Mouse (Mus musculus) layer of hippocampus, adult 18-20 months (tissue): Measurements from ENCODE around the gene Spag7. TPM values are rescaled to one million over a fixed set of nuclear protein-coding genes. Genes with fewer than 3 reads are reported as not detected.

ENCODE experiments used
- DNase-seq, 2 experiments: peaks; one replicate each; pipeline ENCODE4 v3.0.0; 2022; ENCODE audit warnings: low spot score in 2 of 2
- total RNA-seq, 2 experiments: library from RNA; stranded (reverse); gene quantifications; 2 replicates each; pipeline ENCODE4 v1.2.3; 2021

Gene Spag7
- total RNA-seq, 2 experiments from 2014 or later, result 50.5 to 51.9 TPM

DNA sequence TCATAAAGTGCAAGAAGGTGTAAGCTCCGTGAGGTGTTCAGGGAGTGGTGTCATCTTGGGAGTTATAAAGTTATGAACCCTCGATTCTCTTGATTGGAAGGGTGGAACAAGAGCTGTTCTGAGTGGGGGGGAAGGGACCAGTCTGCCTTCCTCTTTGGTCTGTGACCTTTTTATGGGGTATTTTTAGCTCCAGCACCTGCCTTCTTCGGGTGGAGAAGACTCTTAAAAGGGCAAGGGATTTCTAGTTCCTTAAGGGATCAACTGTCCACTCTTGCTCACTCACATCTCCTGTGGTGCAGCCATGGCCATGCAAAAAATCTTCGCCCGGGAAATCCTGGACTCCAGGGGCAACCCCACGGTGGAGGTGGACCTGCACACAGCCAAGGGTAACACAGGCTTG lies 11.6 kb downstream of the Spag7 start:
- no peak for DNase-seq

DNA sequence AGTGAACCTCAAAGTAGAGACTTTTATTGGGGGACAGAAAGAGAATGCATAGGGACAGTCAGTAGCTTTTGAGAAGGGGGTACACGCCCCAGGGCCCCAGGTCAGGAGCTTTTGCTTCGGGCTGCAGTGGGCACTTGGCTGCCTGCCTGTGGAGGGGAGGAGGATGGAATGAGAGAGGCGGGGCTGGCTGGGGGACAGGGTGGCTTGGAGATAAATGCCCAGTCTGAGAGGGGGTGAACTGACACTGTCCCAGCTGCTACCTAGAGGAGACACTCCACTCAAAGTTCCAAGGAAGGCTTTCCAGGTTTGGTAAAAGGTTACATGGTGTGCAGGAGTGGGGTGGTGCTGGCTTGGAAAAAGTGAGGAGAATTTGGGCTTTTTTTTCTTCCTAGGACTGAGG lies 12.3 kb downstream of the Spag7 start, which contains the start of gene Eno3:
Gene Eno3, plus strand, starts transcription at position 239 of the 400 bp plus-strand sequence.
- DNase-seq, result no peak

DNA sequence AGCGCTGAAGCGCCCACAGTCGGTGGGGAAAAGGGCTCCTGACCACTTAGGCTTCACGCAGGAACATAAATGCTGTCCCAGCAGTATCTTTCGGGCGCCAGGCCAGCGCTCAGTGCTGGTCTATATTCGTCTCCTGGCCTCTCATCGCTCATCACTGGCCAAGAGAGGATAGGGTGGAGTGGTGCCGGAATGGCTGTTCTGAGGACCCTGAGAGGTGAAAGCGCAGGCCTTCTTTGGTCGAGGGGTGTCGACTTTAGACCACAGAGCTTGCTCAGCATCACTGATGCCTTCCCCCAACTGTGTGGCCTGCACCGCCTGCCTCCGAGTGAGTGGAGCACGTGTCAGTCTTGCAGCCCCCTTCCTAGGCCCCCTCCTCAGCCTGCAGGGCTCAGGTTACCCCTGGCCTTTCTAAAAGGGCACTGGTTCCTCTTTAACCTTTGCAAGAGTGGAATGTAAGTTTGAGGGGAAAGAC lies 12.7 kb downstream of the Spag7 start:
- DNase-seq, result no peak

DNA sequence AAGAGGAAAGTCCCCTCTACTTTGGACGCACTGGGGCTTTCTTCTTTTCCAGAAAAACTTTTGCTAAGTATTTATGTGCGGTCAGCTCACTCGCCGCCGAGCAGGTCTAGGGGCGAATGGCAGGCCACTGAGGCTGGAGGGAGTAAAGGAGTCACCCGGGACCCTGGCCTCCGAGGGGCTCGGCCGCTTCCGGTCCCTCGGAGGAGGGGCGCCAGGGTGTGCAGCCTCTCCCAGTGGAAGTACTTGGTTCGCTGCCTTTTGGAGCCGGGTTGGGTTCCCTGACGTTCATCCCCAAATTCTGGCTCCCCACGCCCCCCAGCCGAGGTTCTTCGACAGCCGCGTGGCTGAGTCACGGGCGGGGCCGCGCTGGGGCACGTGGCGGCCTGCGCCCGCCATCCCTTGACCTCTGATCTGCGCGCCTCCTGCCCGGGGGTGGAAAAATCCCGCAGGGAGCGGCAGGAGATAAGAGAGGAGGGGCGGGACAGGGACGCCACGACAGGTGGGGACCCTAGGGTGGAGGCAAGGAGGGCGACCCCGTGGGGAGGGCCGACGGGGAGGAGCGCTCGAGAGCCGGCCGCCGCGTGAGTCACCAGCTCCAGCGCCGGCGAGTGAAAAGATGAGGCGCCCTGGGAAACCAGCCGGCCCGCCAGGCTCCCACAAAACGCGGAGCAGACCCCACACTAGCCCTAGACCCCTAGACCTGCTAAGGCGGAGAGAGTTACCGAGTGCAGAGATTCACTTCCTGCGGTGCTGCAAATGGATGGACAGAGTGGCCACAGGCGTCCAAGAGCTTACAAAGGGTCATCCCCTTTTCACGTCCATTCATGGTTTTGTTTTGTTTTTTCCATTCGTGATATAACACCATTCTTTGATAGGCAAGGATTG lies 13.4 kb downstream of the Spag7 start:
- DNase-seq, result no peak

DNA sequence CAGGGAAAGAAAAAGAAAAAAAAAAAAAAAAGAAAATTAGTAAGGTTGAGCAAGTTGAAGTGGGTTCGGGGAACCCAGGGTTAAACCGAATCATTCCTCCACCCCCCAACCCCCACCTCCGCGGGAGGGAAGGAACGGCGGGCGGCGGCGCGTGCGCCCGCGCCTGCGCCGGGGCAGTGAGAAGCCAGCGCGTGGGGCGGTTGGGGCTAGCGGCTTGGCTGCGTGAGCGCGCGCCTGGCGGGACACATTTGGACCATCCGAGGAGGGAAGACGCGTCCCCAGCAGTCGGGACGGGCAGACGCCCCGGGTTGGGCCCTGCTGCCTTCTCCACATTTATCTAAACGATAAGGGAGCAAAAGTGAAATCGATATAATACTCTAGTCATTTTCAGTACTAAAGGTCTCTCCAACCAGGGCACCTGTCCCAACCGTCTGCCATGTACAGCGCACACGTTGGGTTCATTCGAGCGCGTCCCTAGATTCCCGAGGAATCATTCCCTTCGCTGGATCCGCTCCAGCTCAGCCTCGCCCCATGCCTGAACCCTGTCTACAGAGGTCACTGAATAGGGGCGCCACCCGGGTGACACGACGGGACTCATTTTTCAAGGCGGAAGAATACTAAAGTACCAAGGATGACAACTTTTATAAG lies 14.2 kb downstream of the Spag7 start:
- DNase-seq, result peak in 1 of 2 experiments; percentile 72

DNA sequence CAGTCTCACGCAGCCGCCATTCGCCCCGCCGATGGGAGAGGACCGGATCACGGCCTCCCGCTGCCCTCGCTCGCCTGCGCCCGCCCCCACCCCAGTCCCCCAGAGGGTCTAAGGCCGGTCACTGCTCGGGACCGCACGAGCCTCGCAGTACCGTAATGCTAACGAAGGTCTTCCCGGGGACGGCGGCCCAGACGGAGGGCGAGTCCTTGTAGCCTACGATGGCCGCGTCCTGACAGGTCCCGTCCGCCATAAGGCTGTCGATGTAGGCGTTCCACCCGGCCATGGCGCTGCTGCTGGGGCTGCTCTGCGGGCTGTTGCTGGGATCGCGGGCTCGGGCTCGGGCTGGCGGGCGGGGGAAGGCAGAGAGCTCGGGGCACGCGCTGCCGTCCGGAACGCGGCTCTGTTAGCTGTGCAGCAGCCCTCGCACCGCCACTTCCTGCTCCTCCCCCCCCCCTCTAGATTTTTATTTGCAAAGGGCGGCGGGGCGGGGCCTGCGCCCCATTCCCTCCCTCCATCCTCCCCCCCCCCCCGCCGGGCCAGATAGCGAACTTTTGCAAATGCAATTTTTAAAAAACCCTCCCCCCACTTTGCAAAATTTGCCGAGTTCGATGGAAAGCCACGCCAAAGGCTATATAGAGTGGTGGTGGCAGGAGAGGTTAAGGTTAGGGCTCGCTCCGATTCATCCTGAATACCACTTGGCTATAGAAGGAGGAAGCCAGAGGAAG lies 14.9 kb downstream of the Spag7 start, which contains the start of gene Pfn1:
Gene Pfn1, minus strand, starts transcription at position 447 of the 725 bp plus-strand sequence.
- DNase-seq, result peak; percentile 52 to 79

DNA sequence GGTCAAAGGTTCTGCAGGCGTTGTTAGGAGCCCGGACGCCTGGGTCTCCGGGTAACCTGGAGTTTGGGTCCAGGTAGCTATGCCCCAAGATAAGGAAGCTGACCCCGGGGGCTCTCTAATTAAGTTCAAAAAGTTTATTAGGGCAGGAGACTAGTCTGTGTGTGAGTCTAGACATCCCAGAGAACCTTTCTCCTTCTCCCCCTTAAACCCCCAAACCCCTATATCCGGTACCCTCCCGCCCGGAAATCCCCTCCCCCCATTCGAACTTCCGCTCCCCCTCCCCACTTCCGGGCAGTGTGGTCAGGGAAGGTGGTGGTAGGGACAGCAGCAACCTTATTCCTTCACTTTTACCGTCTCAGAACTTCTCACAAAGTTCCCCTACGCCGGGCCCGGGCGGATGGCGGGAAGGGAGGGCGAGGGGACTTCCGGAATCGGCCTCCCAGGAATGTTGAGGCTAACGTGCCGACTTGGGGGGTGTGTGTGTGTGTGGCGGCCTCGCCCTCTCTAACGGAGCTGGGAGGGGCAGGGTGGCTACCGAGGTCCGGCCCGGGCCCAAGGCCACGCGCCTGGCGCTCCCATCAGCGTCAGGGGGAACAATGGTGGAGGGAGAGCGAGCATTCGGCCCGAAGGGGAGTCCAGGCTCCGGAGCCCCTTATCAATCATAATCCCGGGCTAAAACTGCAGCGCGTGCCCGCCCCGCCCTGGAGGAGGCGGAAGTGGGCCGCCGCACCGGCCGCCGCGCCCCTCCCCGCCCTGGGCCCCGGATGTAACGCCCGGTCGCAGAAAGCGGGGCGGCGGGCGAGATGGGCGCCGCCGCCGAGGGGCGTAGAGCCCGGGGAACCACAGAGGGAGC lies 15.6 kb downstream of the Spag7 start:
- DNase-seq, result no peak

DNA sequence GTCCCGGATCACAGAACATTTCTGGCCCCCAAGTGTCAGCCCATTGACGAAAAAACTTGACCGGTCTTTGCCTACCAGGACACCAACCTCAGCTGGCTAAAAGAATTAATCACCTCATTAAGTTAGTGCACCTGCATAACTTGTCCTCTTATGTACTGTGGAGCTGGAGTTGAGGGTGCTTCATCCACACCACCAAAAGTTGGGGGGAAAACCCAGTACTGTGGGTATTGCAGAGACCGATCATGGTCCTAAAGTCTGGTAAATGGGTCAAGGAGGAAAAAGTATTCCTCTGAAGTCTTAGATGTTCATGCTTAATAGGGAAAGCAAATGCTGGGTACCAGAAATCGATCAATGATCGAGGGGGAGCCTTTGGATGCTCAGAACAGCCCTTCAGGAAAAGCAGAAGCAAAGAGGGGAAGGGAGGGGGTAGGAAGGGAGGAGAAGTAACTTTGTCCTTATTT lies 16.3 kb downstream of the Spag7 start:
- DNase-seq, result no peak

DNA sequence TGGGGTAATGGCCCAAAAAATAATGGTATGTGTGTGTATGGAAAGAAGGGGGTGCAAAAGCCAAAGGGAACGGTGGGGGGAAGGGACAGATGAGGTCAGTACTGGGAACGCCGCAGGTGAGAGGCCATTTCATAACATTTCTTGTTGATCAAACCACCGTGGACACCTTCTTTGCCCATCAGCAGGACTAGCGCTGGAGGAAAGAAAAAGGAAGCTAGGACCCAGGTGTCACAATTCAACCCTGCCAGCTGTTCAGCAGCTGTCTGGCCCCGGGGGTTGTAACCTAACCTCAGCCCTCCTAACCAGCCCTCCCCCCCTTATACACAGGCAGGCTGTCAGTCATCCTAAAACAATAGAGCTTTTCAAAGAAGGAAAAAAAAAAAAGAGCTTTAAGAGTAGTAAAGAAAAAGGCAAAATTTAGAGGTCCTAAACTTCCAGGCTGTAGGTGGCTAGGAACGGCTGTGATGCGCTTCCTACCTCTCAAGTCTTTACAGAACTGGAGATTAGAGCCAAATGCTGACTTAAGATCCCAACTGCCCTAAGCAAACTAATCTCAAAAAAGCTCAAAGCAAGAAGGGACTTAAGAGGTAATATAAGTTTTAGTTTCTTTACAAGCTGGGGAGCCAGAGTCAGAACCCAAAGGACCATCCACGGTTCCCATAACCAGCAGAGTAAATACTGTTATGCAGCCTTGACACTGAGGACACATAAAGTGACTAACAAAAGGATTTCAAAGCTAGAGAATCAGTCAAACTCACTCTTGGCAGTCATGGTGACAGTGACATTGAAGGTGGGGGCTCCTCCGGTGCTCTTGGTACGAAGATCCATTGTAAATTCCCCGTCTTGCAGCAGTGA lies 17.0 kb downstream of the Spag7 start:
- no peak for DNase-seq

DNA sequence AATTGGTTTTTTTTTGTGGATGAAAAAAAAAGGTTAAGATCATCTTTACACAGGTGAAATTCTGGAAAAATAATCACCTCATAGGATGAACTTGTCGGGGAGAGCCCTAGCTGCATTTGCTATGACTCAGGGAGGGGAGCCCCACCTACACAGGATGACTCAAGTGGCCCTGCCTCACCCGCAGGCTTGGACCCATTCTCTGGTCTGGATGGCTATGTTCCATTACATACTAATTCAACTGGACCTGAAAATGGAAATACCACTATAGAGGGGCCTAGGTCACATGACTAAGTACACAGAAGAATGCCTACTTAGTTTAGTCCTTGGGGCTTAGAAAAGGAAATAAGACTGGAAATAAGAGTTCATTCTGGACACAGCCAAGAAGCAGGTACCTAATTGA lies 17.8 kb downstream of the Spag7 start:
- DNase-seq, result peak in 1 of 2 experiments; percentile 3

DNA sequence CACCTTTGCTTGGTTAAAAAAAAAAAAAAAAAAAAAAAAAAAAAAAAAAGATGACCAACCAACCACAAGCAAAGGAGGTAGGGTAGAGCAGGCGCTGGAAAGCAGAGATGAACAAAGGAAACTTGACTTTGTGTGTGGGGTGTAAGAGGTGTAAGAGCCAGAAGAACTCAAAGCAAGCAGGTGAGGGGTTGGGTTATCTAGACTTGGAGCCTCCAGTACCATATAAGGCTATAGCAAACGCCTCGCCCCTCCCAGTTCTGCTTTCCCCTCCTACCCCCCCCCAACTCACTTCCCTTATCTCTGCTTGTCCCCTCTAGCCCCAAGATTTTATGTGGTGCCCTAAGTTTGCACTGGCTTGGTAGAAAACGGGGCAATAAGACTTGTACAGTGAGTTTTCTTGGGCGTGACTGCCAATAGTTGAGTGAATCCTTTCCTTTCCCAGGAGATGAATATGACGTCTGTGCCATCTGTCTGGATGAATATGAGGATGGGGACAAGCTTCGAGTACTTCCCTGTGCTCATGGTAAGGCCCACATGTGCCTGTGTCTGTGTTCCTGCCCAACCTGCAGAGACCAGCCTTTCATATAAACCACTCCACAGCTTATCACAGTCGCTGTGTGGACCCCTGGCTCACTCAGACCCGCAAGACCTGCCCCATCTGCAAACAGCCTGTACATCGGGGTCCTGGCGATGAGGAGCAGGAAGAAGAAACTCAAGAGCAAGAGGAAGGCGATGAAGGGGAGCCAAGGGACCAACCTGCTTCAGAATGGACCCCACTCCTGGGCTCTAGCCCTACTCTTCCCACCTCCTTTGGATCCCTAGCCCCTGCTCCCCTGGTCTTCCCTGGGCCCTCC lies 18.7 kb downstream of the Spag7 start:
- DNase-seq, result peak in 1 of 2 experiments; percentile 13

DNA sequence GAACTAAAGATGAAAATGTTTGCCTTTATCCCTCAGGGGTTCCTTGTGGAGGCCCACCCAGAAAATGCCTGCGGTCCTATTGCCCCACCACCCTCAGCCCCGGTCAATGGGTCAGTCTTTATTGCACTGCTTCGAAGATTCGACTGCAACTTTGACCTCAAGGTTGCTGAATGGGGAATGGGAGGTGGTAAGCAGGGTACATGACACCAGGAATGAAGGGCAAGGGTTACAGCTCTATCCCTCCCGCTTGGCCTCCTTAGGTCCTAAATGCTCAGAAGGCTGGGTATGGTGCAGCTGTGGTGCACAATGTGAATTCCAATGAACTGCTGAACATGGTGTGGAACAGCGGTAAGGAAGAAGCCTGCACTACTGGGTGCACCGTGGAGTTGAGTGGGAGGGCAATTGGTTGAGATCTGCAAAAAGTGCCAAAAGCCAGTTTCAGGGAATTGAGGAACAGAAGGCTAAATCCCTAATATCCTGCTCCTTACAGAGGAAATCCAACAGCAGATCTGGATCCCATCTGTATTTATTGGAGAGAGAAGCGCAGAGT lies 20.0 kb downstream of the Spag7 start:
- DNase-seq, result no peak

DNA sequence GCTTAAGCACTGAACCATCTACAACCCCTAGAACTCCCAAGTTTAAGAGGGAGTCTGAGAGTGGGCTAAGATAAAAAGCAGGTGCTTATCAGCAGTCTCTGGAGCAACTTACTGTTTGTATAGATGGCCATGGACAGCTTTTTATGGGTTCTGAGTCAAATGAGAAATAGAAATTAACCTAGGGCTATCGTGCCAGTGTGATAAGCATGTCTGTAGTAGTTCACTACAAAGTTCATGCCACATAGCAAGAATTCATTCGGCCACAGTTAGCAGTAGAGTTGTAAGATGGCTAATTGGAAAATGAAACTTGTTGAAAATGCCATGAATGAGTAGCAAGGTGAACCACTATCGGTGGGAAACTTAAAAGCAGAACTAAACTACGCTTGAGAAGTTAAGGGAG lies 20.7 kb downstream of the Spag7 start:
- no peak for DNase-seq

DNA sequence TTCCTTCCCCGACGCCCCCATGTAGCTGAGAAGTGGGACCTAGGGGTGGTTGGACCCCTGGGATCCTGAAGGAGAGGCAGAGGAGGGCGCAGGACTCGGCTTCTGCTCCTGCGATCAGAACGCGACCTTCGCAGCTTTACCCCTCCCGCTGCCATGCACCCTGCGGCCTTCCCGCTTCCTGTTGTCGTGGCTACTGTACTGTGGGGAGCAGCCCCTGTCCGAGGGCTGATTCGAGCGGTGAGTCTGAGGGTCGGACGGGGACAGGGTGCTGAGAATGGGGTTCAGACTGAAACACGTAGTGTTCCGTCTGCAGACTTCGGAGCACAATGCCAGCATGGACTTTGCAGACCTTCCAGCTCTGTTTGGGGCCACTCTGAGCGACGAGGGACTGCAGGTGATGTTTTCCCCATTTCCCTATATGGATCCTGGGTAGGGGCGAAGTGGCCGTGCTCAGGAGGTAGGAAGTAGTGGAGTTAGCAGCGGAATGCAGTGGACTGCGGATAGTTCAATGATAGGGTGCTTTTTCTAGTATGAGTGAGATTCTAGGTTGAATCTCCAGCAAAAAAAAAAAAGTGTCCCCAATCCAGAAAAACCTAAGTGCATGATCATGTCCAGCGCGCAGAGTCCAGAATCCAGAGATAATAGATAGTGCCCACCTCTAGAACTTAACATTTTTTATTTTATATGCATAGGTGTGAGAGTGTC lies 21.3 kb downstream of the Spag7 start:
- no peak for DNase-seq

DNA sequence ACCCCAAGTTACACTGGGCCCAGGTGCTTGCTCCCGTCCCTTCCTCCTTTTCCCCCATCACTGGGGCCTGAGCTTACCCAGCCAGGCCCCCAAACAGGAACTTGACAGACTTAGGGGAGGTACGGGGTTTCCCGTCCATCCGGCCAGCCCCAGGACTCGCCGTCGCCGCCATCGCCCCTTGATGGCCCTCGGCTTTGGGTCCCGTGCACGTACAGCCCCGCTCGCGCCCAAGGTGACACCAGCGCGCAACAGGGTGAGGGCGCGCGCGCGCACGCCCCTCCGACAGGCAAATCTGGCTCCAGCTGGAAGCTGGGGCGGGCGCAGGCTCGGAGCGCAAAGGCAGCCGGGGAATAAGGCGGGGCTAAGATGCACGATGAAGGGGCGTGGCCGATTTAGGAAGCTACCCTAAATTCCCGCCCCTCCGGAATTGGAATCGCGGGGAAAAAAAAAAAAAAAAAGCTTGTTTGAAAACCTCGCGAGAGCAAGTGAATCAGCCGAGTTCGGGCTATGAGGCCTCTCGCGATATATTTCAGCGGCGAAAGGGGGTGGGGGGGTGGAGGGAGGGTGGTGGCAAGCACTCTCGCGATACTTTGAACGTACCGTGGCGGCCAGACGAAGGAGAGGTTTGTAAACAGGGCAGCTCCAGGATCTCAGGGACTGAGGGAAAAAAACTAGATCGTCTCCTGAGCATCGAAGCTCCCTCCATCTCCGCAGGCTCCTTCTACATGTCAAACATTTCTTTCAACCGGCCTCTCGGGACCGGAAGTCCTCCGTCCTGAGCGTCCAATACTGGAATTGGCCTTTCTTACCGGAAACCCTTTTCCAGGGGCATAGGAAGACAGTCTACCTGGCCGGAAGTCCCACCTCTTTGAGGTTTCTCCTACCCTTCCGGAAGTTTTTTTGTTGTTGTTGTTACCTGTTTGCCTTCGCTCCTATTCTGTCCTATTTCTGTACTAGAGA lies 22.2 kb downstream of the Spag7 start, which contains the start of the genes Rnf167 and Slc25a11:
Gene Rnf167, plus strand, starts transcription at position 545 of the 960 bp plus-strand sequence.
Gene Slc25a11, minus strand, starts transcription at position 789 of the 960 bp plus-strand sequence.
- peak; percentile 94 to 98 for DNase-seq

DNA sequence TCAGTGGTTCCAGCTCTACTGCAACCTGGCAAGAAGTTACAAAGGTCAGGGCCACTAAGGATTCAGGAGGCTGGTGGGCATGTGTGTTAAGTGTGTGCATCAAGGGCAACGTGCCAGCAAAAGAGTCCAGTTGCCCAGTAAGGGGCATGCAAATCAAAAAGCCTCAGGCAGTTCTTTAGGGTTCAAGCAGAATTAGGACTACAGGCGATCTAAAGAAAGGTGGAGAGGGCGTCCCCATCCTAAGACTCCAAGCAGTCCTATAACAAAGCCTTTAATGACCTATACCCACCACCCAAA lies 23.0 kb downstream of the Spag7 start:
- DNase-seq, result no peak
